Mouse (Mus musculus) ES-Bruce4 (cell line): Measurements from ENCODE around the gene Slirp.

Source experiments
- CTCF ChIP-seq: IDR thresholded peaks from one replicate; pipeline ENCODE4 v1.8.1; 2011; ENCODE audit warnings: low read depth, low read length
- POLR2A ChIP-seq: IDR thresholded peaks from one replicate; pipeline ENCODE4 v1.8.1; 2011; ENCODE audit warnings: low read length; ENCODE audit not compliant: insufficient read depth

GRCm38 (mm10) chr12:87428885-87429284 lies 14.8 kb upstream of the Slirp start:
- TF ChIP-seq POLR2A: no peak
- no peak for TF ChIP-seq CTCF
